11 mouse cellular contexts compared by ENCODE assay signal in genomic region chr12:3124036-3124435, GRCm38 (mm10).
"Had no signal": no experiment of that assay in that cellular context is flagged by ENCODE, and none has a peak within 500 bp of the region (broad histone marks: within the 10 kb centered on the region; RNA-seq: fewer than 3 reads in every experiment).

No protein-coding gene starts in this region.

- DNase-seq: left cerebral cortex, postnatal 4 days; liver; liver, embryonic 13.5 days; liver, postnatal 0 days; lung, adult 18-20 months; lung, adult 2 months; lung, embryonic 14.5 days; lung, postnatal 10 days; lung, postnatal 14 days; lung, postnatal 4 days; midbrain, embryonic 14.5 days had no signal
